In the genomic region with DNA sequence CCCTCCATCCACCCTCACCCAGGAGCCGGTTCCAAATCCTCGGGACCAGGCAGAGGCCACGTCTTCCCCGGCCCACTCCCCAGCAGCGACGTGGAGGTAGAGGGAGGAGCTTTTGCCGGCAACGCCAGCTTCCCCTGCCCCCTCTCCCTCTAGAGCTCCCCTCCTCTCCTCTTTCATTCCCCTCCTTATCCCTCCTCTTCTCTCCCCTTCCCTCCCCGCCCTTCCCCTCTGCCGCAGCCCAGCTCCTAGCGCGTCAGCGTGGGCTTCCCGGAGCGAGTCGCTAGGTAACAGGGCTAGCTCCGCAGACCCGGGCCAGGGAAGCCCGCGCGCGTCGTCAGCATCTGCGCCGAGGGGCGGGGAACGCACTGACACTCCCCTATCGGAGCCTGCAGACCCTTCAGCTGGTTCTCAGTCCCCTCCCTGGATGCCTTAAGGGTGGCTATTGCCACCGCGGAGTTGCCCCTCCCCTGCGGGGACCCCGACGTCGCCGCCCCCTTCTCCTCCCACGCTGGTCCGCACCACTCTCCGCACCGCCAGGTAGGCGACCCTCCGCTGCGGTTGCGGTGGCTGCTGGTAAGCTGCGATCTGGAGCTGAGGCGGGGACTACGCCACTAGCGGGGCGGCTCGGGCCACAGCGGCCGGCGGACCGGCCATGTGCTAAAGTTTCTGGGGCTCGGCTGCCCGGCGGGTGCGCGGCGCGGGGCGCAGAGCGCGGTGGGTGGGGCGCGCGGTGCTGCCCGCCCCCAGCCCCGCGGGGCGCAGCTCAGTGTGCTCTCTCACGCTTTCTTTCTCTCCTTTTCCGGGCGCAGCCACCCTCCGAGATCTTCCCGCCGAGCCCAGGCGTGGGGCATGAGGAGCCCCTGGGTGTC, we compare ENCODE assay signal across 9 mouse cellular contexts. TPM values are rescaled to one million over a fixed set of nuclear protein-coding genes. Genes with fewer than 3 reads are reported as not detected.
A peak's percentile ranks its signal among the peaks of the same experiment; 100 is the strongest.
DNase-seq lines count a peak whose midpoint lies in the region; ATAC-seq and TF ChIP-seq lines count a peak whose summit lies in the region.
"Had no signal": no experiment of that assay in that cellular context is flagged by ENCODE, and none has a peak within 500 bp of the region (broad histone marks: within the 10 kb centered on the region; RNA-seq: fewer than 3 reads in every experiment).

No protein-coding gene starts in this region.

- peak overlapping the region; percentile 58 for H3K9ac ChIP-seq in embryonic facial prominence, embryonic 14.5 days (ENCODE audit: low read depth, low read length)
- no peak overlapping the region for H3K9ac ChIP-seq in liver, embryonic 13.5 days

- no peak overlapping the region for H3K27ac ChIP-seq in gastrocnemius, adult 2 months
- H3K27ac ChIP-seq in embryonic facial prominence, embryonic 14.5 days (replicated peaks; ENCODE audit: low read depth, low read length) = no peak overlapping the region
- H3K27ac ChIP-seq in liver, embryonic 13.5 days = no peak overlapping the region

- peak overlapping the region; percentile 57 for H3K4me3 ChIP-seq in gastrocnemius, adult 2 months
- H3K4me3 ChIP-seq in embryonic facial prominence, embryonic 14.5 days (ENCODE audit: low read depth, low read length) = peak overlapping the region; percentile 67
- peak overlapping the region; percentile 45 for H3K4me3 ChIP-seq in liver, embryonic 13.5 days (replicated peaks)

- ATAC-seq in embryonic facial prominence, embryonic 14.5 days (ENCODE audit: low read depth) = peak; percentile 92
- no peak for ATAC-seq in liver, embryonic 13.5 days (ENCODE audit: low read depth)

- no peaks in the 10 kb centered on the region for H3K36me3 ChIP-seq in embryonic facial prominence, embryonic 14.5 days (ENCODE audit: control insufficient read depth, insufficient read depth, low read length)
- H3K36me3 ChIP-seq in liver, embryonic 13.5 days = no peaks in the 10 kb centered on the region

- peaks cover 25% of the 10 kb centered on the region for H3K27me3 ChIP-seq in embryonic facial prominence, embryonic 14.5 days (replicated peaks; ENCODE audit: control insufficient read depth, insufficient read depth, low read length)
- H3K27me3 ChIP-seq in liver, embryonic 13.5 days = peaks cover 49% of the 10 kb centered on the region

- intact Hi-C loops in gastrocnemius, adult 2 months (cut with DNase I) = no loop called here

- H3K4me1 ChIP-seq in embryonic facial prominence, embryonic 14.5 days (ENCODE audit: control insufficient read depth, insufficient read depth, low read length) = peaks cover 3% of the 10 kb centered on the region; the same call in 1 of the 2 replicates
- H3K4me1 ChIP-seq in liver, embryonic 13.5 days (replicated peaks) = no peaks in the 10 kb centered on the region

- H3K9me3 ChIP-seq in embryonic facial prominence, embryonic 14.5 days (ENCODE audit: control insufficient read depth, low read length) = no peaks in the 10 kb centered on the region
- H3K9me3 ChIP-seq in liver, embryonic 13.5 days (replicated peaks) = no peaks in the 10 kb centered on the region

- H3K4me2 ChIP-seq in embryonic facial prominence, embryonic 14.5 days (ENCODE audit: low read depth, low read length) = peak overlapping the region; percentile 97
- H3K4me2 ChIP-seq in liver, embryonic 13.5 days = peak overlapping the region; percentile 59

- no peak for DNase-seq in gastrocnemius, adult 2 months
- no peak for DNase-seq in gastrocnemius, postnatal 25 days
- peak; percentile 94 for DNase-seq in R1 (ENCODE audit: low read depth, low spot score)
- peak; percentile 78 for DNase-seq in embryonic facial prominence, embryonic 14.5 days (ENCODE audit: low spot score)
- peak; percentile 18 for DNase-seq in kidney, postnatal 10 days
- DNase-seq in liver, embryonic 13.5 days = no peak
- DNase-seq in right cerebral cortex, postnatal 36 days (ENCODE audit: low spot score in 2 of 2) = peak; percentile 50 to 52
- DNase-seq in T-cell, adult 2 months (ENCODE audit: low spot score) = no peak

- under 1% methylated on average over 53 of the region's 77 CpGs for WGBS in embryonic facial prominence, embryonic 14.5 days
- 2% methylated on average over 77 of the region's 77 CpGs for WGBS in liver, embryonic 13.5 days (ENCODE audit: insufficient replicate concordance)

- no peak for TF ChIP-seq CTCF in gastrocnemius, adult 2 months (IDR thresholded peaks at IDR 0.05)

RNA-seq across cellular contexts. Expression of gene Tunar, which starts 3.0 kb away (rescaled TPM):
- total RNA-seq in gastrocnemius, adult 2 months (2021) = not detected
- total RNA-seq in gastrocnemius, postnatal 25 days (2021) = not detected
- polyA plus RNA-seq in embryonic facial prominence, embryonic 14.5 days (2014; fragmentation: Nextera tagmentation; extraction: Ambion mirVana) = 0.32 and 0.63 TPM in 2 replicates
- polyA plus RNA-seq in liver, embryonic 13.5 days (2015; fragmentation: Nextera tagmentation; extraction: Ambion mirVana) = 0.05 TPM in 1 of 2 replicates, not detected in the other
- polyA plus RNA-seq: C2C12 had no signal

Comparison
In these comparisons a context has a peak if more than half of its experiments do, and no peak if none do; other contexts are left out.
1. DNase-seq: peak in R1 (single experiment), embryonic facial prominence, embryonic 14.5 days (single experiment), kidney, postnatal 10 days (single experiment) and right cerebral cortex, postnatal 36 days (2 of 2); none in gastrocnemius, adult 2 months (single experiment), gastrocnemius, postnatal 25 days (single experiment), liver, embryonic 13.5 days (single experiment) and T-cell, adult 2 months (single experiment).
2. Peak in every context shown above with its lines, with median percentiles within 50 percentile points of each other: H3K4me3 ChIP-seq.